Mouse (Mus musculus): ENCODE data around the gene P2rx7.
"Not testable (repeated sequence)": the region's sequence is repeated elsewhere in the genome, so short reads cannot be mapped to it uniquely, and the experiment has no call there.

The P2rx7 gene

GRCm38 (mm10) chr5:122646050-122646449 is 2.3 kb downstream of the P2rx7 start:
- no peak for DNase-seq (ENCODE audit: low spot score in 2 of 2)

GRCm38 (mm10) chr5:122647256-122647924 is 3.7 kb downstream of the P2rx7 start:
- DNase-seq (ENCODE audit: low spot score in 2 of 2), result no peak

- DNase-seq (ENCODE audit: low spot score in 2 of 2), result not testable (repeated sequence)
Observed at GRCm38 (mm10) chr5:122647952-122648374, 4.3 kb downstream of the P2rx7 start.

- DNase-seq (ENCODE audit: low spot score in 2 of 2), result no peak
Observed at GRCm38 (mm10) chr5:122649264-122649663, 5.6 kb downstream of the P2rx7 start.

GRCm38 (mm10) chr5:122650100-122650499 is 6.4 kb downstream of the P2rx7 start:
- DNase-seq (ENCODE audit: low spot score in 2 of 2), result no peak

GRCm38 (mm10) chr5:122652506-122652905 is 8.8 kb downstream of the P2rx7 start:
- no peak for DNase-seq (ENCODE audit: low spot score in 2 of 2)

- no peak for DNase-seq (ENCODE audit: low spot score in 2 of 2)
Observed at GRCm38 (mm10) chr5:122653112-122653445, 9.4 kb downstream of the P2rx7 start.

GRCm38 (mm10) chr5:122653446-122654267 is 9.9 kb downstream of the P2rx7 start:
- DNase-seq (ENCODE audit: low spot score in 2 of 2), result no peak

- DNase-seq (ENCODE audit: low spot score in 2 of 2), result no peak
Observed at GRCm38 (mm10) chr5:122654268-122654573, 10.5 kb downstream of the P2rx7 start.

- DNase-seq (ENCODE audit: low spot score in 2 of 2), result no peak
Observed at GRCm38 (mm10) chr5:122656808-122657207, 13.1 kb downstream of the P2rx7 start.

- DNase-seq (ENCODE audit: low spot score in 2 of 2), result no peak
Observed at GRCm38 (mm10) chr5:122662501-122662900, 18.8 kb downstream of the P2rx7 start.

- no peak for DNase-seq (ENCODE audit: low spot score in 2 of 2)
Observed at GRCm38 (mm10) chr5:122665036-122665435, 21.3 kb downstream of the P2rx7 start.

GRCm38 (mm10) chr5:122668981-122669897 is 25.5 kb downstream of the P2rx7 start:
- DNase-seq (ENCODE audit: low spot score in 2 of 2), result no peak

GRCm38 (mm10) chr5:122671641-122672040 is 27.9 kb downstream of the P2rx7 start:
- not testable (repeated sequence) for DNase-seq (ENCODE audit: low spot score in 2 of 2)

GRCm38 (mm10) chr5:122672298-122672697 is 28.6 kb downstream of the P2rx7 start:
- no peak for DNase-seq (ENCODE audit: low spot score in 2 of 2)

GRCm38 (mm10) chr5:122676002-122676401 is 32.3 kb downstream of the P2rx7 start:
- no peak for DNase-seq (ENCODE audit: low spot score in 2 of 2)

GRCm38 (mm10) chr5:122677983-122678382 is 34.3 kb downstream of the P2rx7 start:
- no peak for DNase-seq (ENCODE audit: low spot score in 2 of 2)

GRCm38 (mm10) chr5:122679881-122680280 is 36.2 kb downstream of the P2rx7 start:
- DNase-seq (ENCODE audit: low spot score in 2 of 2), result no peak

GRCm38 (mm10) chr5:122681276-122681675 is 37.6 kb downstream of the P2rx7 start:
- no peak for DNase-seq (ENCODE audit: low spot score in 2 of 2)

GRCm38 (mm10) chr5:122683926-122684325 is 40.2 kb downstream of the P2rx7 start:
- DNase-seq (ENCODE audit: low spot score in 2 of 2), result no peak

GRCm38 (mm10) chr5:122687391-122687790 is 43.7 kb downstream of the P2rx7 start:
- DNase-seq (ENCODE audit: low spot score in 2 of 2), result no peak

- no peak for DNase-seq (ENCODE audit: low spot score in 2 of 2)
Observed at GRCm38 (mm10) chr5:122689153-122689552, 45.4 kb downstream of the P2rx7 start.

Data from urinary bladder, adult 18-20 months (tissue).